In genomic region chr4:57428317-57428716, GRCm38 (mm10) we compare ENCODE assay signal across 14 mouse cellular contexts. TPM values are rescaled to one million over a fixed set of nuclear protein-coding genes. Genes with fewer than 3 reads are reported as not detected.
"Had no signal": no experiment of that assay in that cellular context is flagged by ENCODE, and none has a peak within 500 bp of the region (broad histone marks: within the 10 kb centered on the region; RNA-seq: fewer than 3 reads in every experiment).

No protein-coding gene starts in this region.

- H3K4me3 ChIP-seq: intestine, embryonic 15.5 days; limb, embryonic 13.5 days; midbrain, embryonic 13.5 days had no signal

- H3K27ac ChIP-seq: intestine, embryonic 15.5 days; limb, embryonic 13.5 days; liver, embryonic 14.5 days; midbrain, embryonic 13.5 days; stomach, postnatal 0 days had no signal

- H3K4me1 ChIP-seq: intestine, embryonic 15.5 days had no signal

- DNase-seq: kidney, adult 18-20 months; kidney, postnatal 10 days; kidney, postnatal 4 days; lung, adult 2 months; lung, postnatal 36 days; thymus, adult 2 months; thymus, postnatal 25 days had no signal

RNA-seq across cellular contexts. Expression of gene Palm2, which starts 5.7 kb away (rescaled TPM):
- total RNA-seq: megakaryocyte progenitor cell, adult 5-6 weeks had no signal
- polyA plus RNA-seq: liver, adult 2 months had no signal
